Mouse (Mus musculus): ENCODE results near the gene Smco4.

- TF ChIP-seq EP300 (IDR thresholded peaks at IDR 0.05; ENCODE audit: insufficient read depth, low read depth, low read length) = no peak
- no peak for TF ChIP-seq POLR2A (IDR thresholded peaks at IDR 0.05; ENCODE audit: insufficient read depth, low read depth, low read length)
Measured at GRCm38 (mm10) chr9:15489293-15489692, 3.9 kb upstream of the Smco4 start.

Data from heart, adult 2 months (tissue).